Mouse (Mus musculus) erythroblast, embryonic 14.5 days (primary cell): ENCODE results near the gene Mrpl33.

Experiments
- GATA1 ChIP-seq: IDR thresholded peaks from 2 replicates; pipeline ENCODE4 v1.6.1; 2012; ENCODE audit warnings: low read length, inconsistent platforms, mixed read lengths
- TAL1 ChIP-seq: IDR thresholded peaks from 3 replicates; pipeline ENCODE4 v1.6.1; 2012; ENCODE audit warnings: low read length, inconsistent platforms, mixed read lengths

GRCm38 (mm10) chr5:31571023-31571608, 25.6 kb upstream of the Mrpl33 start:
- TF ChIP-seq TAL1: no peak
- TF ChIP-seq GATA1: no peak
